Mouse (Mus musculus): ENCODE measurements around the gene Cdh18. TPM values are rescaled to one million over a fixed set of nuclear protein-coding genes. Genes with fewer than 3 reads are reported as not detected.
"Not testable (repeated sequence)": the region's sequence is repeated elsewhere in the genome, so short reads cannot be mapped to it uniquely, and the experiment has no call there.

Cdh18 gene
- total RNA-seq, 2 experiments from 2014 or later = 6.5 to 8.7 TPM

DNA sequence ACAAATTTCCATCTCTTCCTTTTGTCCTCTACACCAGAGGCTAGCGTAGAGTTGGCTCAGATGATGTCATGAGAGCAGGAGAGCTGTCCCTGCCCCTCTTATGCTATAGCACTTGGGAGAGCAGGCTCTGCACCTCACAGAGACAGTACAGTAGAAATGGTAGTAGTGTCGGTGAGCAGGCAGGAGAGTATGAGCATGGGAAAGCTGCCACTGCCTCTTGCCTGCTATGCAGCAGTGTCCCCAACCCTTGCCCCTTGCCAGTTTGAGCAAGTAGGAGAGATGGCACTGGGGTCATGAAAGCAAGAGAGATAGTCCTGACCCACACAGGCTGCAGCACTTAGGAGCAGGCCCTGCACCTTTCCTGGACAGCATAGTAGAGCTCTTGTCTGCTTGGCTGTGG lies 607.1 kb downstream of the Cdh18 start:
- DNase-seq (ENCODE audit: low spot score in 2 of 2) = no peak

GRCm38 (mm10) chr15:23164869-23165268 lies 616.0 kb downstream of the Cdh18 start:
- DNase-seq (ENCODE audit: low spot score in 2 of 2) = no peak

DNA sequence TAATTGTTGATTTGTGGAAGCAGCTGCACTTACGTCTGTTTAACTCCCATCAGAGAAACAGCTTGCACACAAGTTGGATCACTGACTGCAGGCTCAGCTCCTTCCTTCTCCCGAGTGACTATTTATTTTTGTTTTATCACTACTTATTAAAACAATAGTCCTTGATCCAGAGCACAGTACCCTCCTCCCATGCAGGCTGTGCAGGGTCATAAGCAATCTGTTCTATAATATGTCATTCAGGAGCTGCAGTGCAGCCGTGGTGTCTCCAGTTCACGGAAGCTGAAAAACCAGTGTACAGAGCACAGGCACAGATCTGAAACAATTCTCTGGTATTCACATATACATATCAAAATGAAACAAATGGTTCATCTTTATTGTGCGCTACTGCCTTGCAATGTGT lies 625.8 kb downstream of the Cdh18 start:
- peak; percentile 3 to 6 for DNase-seq (ENCODE audit: low spot score in 2 of 2)

DNA sequence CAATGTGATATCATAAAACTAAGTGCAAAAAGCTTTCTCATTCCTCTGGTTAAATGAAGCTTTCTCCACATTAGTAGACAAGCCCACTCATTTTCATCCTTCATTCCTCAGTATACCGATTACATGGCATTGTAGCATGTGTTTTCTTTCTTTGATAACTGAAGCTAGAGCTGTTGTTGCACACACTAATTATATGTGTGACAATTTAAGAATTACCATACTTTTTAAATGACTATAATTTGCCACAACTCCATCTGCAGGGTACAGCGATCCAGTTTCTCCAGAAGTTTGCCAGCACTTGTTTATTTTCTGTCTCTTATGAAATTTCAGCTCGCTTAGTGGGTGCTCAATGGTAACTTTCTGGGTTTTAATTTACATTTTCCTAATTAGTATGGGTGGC lies 663.2 kb downstream of the Cdh18 start:
- peak in 1 of 2 experiments; percentile 17 for DNase-seq (ENCODE audit: low spot score in 2 of 2)

DNA sequence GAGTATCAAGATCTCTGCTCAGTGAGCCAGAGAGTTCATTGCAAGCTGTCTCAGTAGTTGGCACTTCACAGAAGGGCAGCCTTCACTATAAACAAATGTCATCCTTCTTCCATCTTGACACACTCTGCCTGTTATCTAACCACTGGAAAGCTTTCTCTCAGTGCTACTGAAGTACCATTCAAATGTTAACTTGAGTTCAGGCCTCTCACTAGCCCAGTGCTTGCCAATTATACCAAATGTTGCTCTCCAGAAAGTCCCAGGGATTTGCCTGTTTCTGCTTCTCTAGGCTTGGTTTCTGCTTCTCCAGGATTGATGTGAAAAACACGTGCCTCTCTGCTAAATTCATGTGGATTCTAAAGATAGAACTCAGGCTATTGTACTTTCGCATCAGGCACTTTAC lies 681.8 kb downstream of the Cdh18 start:
- no peak for DNase-seq (ENCODE audit: low spot score in 2 of 2)

DNA sequence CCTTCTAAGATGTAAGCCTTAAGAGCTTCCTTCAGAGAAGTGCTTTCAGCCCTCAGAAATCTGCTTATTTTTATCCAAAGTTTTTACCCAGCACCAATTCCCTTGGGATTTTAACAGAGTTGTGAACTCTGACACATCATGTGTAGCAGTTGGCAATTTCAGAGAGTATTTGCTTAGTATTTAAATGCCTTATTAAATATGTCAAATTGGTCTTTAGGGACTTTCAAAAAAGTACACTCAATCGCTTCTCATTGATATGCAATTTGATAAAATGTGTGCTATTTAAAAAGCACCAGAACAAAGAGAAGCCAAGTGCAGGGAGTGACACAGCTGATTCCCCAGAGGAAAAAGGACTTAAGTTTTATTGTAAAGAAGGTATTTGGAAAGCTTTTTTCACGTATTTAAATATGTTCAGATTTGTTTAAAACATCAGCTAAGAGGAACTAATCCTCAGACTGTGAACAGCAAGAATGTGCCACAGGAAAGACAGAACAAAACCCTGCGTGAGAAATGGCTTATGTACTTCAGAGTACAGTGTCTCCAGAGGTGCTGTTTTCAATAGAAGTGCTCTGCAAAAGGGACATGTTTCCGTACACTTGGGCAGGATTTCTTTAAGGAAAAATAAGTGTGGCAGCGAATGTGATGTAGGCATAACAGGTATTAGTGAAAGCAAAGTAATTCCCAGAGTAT lies 709.1 kb downstream of the Cdh18 start:
- DNase-seq (ENCODE audit: low spot score in 2 of 2) = no peak

DNA sequence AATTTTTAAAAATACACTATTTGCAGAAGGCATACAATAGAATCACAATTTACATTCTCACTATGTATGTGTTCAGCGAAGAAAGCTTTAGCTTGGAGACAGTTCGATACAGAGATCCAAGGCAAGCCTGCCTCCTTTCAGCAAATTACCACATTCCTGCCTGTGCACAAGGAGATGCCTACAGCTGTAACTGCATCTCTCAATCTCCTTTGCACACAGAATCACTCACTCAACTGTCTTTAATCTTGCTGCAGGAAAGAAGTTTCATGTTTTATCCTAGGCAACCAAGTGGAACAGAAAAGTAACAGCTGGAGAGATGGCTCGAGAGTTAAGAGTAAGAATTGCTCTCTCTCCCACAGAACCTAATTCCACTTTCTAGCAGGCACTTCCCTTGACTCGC lies 729.6 kb downstream of the Cdh18 start:
- no peak for DNase-seq (ENCODE audit: low spot score in 2 of 2)

- DNase-seq (ENCODE audit: low spot score in 2 of 2) = no peak
Observed at GRCm38 (mm10) chr15:23305018-23305417, 756.2 kb downstream of the Cdh18 start.

DNA sequence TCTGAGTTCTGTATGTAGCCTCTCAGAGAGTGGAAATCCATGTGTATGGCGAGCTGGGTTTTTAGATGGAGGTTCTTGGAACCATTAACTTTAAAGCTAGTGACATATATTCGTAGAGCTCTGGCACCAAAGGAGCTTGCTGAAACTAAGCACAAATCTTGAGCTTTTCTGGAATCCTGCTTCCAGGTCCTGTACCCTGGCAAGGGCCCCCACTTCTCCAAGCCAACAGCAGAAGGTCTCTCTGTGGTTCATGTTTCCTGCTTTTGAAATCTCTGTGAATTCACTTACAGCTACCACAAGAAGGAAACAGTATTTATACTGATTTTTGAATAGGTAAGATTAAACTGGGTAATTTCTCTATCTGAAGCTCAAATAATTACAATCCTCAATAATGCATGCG lies 767.9 kb downstream of the Cdh18 start:
- no peak for DNase-seq (ENCODE audit: low spot score in 2 of 2)

DNA sequence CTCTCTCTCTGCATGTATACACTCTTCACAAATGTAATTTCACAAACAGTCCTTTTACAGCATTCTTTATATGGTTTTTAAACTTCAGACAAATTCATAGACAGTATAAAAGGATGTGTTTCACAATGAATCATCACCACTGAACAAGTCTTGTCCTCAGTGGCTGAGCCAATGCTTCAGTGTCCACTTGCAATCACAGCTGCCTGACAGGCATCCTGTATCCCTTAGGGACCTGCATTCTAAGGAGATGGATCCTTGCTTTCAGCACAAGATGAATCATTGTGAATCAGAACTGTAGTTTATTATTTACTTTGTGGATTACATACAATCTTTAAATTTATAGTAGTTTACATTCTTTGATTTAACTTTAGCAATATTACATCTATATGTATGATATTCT lies 768.6 kb downstream of the Cdh18 start:
- no peak for DNase-seq (ENCODE audit: low spot score in 2 of 2)

DNA sequence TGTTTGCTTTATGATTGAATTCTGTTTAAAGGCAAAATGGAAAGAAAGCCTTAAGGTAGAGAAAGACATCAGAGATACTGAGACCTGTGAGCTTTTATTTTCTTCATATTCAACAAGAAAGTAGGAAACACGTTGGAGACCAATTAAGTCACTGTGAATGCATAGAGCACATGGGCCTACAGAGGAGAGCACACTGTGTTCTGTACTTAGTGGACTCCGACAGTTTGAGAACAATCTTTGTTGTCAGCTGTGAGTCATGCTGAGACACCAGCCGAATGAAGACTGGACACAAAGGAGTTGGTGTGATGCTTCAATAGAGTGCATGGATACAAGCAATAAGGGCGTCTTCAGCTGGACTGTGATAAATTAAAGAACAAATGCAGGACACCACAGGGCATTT lies 791.5 kb downstream of the Cdh18 start:
- DNase-seq (ENCODE audit: low spot score in 2 of 2) = not testable (repeated sequence)

- no peak for DNase-seq (ENCODE audit: low spot score in 2 of 2)
Observed at GRCm38 (mm10) chr15:23351078-23351477, 802.3 kb downstream of the Cdh18 start.

DNA sequence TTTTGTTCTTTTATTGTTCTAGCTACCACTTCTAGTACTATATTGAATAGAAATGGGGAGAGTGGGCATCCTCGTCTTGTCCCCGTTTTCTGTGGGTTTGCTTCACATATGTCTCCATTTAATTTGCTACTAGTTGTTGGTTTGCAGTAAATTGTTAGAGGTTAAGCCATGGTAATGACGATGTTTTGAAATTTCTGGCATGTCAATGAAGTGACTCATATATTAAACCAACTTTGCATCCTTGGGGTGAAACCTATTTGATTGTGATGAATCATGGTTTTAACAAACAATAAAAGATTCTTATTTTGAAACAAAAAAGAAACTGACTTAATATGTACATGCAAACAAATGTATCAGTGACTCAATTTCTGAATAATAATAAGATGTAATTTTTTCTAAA lies 817.5 kb downstream of the Cdh18 start:
- no peak for DNase-seq (ENCODE audit: low spot score in 2 of 2)

DNA sequence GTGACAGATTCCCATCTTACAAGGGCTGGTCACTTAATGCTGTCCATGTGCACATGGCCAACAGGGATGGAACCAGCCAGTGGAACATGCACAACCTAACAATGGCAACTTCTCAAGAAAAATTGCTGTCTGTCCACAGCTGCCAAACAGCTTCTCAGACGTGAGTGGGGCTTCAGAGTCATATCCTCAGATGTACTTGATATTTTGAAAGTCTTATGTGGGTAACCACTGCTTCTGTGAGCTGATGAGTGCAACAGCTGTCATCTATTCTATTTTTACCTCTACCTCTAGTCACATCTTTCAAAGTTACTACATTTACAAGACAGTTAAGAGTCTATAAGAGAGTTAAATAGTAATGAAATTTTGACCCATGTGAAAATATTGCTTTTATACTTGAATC lies 818.9 kb downstream of the Cdh18 start:
- no peak for DNase-seq (ENCODE audit: low spot score in 2 of 2)

GRCm38 (mm10) chr15:23378016-23378750 lies 829.4 kb downstream of the Cdh18 start:
- no peak for DNase-seq (ENCODE audit: low spot score in 2 of 2)

DNA sequence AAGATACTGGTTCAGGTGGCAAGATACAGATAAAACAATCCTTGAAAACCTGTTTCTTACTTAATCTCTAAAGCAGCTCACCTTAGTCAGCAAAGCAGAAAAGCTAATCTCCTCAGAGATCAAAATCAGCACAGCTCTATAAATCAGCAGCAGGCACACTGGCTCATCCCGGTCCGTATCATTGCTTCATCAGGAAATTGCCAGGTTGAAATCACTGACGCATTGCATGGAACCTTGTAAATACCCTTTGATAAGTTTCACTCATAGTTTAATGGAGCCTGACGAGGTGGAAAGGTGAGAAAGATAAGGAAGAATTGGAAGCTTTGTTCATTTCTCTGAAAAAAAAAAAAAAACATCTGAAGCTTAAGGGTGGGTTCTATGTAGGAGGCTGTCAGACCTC lies 837.0 kb downstream of the Cdh18 start:
- no peak for DNase-seq (ENCODE audit: low spot score in 2 of 2)

DNA sequence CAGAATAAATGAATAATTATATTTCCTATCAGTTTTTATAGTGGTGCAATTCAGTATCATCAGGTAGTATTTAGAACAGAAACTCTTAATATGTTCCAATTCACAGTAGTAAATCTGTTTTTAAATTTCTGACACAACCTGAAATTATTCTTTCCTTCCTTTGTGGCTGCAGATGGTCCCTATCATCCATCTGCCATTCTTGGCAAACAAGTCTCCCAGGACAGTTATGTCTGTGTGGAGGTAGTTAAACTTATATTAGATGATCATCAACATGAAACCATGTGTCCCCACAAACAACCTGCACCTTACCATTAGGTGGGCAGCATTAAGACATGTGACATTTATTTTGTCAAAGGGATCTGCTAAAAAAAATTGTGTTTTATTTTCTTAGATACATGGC lies 847.8 kb downstream of the Cdh18 start:
- DNase-seq (ENCODE audit: low spot score in 2 of 2) = peak in 1 of 2 experiments; percentile 42

GRCm38 (mm10) chr15:23403792-23404191 lies 855.0 kb downstream of the Cdh18 start:
- no peak for DNase-seq (ENCODE audit: low spot score in 2 of 2)

- DNase-seq (ENCODE audit: low spot score in 2 of 2) = no peak
Observed at GRCm38 (mm10) chr15:23408256-23408655, 859.4 kb downstream of the Cdh18 start.

- peak in 1 of 2 experiments; percentile 16 for DNase-seq (ENCODE audit: low spot score in 2 of 2)
Observed at GRCm38 (mm10) chr15:23416450-23417080, 867.7 kb downstream of the Cdh18 start.

- DNase-seq (ENCODE audit: low spot score in 2 of 2) = no peak
Observed at GRCm38 (mm10) chr15:23418158-23418557, 869.3 kb downstream of the Cdh18 start.

DNA sequence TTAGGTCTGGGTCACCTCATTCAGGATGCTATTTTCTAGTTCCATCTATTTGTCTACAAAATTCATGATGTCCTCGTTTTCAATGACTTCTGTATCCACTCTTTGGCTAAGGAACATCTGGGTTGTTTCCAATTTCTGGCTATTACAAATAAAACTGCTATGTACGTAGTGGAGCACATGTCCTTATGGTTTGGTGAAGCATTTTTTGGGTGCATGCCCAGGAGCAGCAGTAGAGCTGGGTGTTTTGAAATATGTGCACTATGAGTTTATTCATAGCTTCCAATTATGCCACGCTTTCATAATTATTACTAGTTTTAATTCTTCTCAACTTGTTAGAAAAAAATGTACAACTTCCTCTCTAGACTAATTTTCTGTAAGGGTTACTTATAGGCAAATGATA lies 871.2 kb downstream of the Cdh18 start:
- DNase-seq (ENCODE audit: low spot score in 2 of 2) = peak in 1 of 2 experiments; percentile 65

All from layer of hippocampus, postnatal 14 days (tissue).